Mouse (Mus musculus) kidney, postnatal 0 days (tissue): Measurements from ENCODE around the gene Shroom3. TPM values are rescaled to one million over a fixed set of nuclear protein-coding genes. Genes with fewer than 3 reads are reported as not detected.

Source experiments
- ATAC-seq: fragments of 200-750 bp; cut with Nextera tagmentation; replicated peaks from 2 replicates; pipeline ENCODE4 v1.8.0; 2017; ENCODE audit warnings: low read depth, moderate number of reproducible peaks, moderate TSS enrichment, moderate library complexity; ENCODE audit not compliant: low FRiP score
- DNase-seq: peaks from one replicate; pipeline ENCODE4 v3.0.0-alpha.2; 2016; ENCODE audit warnings: low spot score
- H3K27ac ChIP-seq: fragments of 300-500 bp; sonication (generic); 2 replicates; pipeline ENCODE4 v1.5.1; 2014; ENCODE audit warnings: mild to moderate bottlenecking
- H3K27me3 ChIP-seq: fragments of 300-500 bp; sonication (generic); 2 replicates; pipeline ENCODE4 v1.6.1; 2014; ENCODE audit warnings: low read length, mixed read lengths; ENCODE audit not compliant: insufficient read depth
- H3K36me3 ChIP-seq: fragments of 300-500 bp; sonication (generic); 2 replicates; pipeline ENCODE4 v1.6.1; 2014; ENCODE audit warnings: low read length, mixed read lengths; ENCODE audit not compliant: insufficient read depth
- H3K4me1 ChIP-seq: fragments of 300-500 bp; sonication (generic); replicated peaks from 2 replicates; pipeline ENCODE4 v1.6.1; 2014; ENCODE audit warnings: antibody characterized with exemption, low read length, mixed read lengths; ENCODE audit not compliant: insufficient read depth
- H3K4me2 ChIP-seq: fragments of 300-500 bp; sonication (generic); 2 replicates; pipeline ENCODE4 v1.6.1; 2014; ENCODE audit warnings: mild to moderate bottlenecking, low read length, moderate library complexity, mixed read lengths
- H3K4me3 ChIP-seq: fragments of 300-500 bp; sonication (generic); replicated peaks from 2 replicates; pipeline ENCODE4 v1.5.1; 2014; ENCODE audit warnings: low read depth, low read length
- H3K9ac ChIP-seq: fragments of 300-500 bp; sonication (generic); 2 replicates; pipeline ENCODE4 v1.6.1; 2014; ENCODE audit warnings: low read depth, low read length
- H3K9me3 ChIP-seq: fragments of 300-500 bp; sonication (generic); replicated peaks from 2 replicates; pipeline ENCODE4 v1.6.1; 2016; ENCODE audit warnings: low read length, inconsistent platforms, mixed read lengths
- CTCF ChIP-seq: IDR thresholded peaks from 2 replicates; pipeline ENCODE4 v1.5.1; 2016; ENCODE audit warnings: antibody characterized with exemption, low read depth, mild to moderate bottlenecking, moderate library complexity
- WGBS: fragments of 180-500 bp; shearing (Covaris S2); extraction: QIAGEN DNeasy Blood & Tissue Kit; methylation state at CpG from one replicate; pipeline ENCODE4 v1.1.7; 2014; 5-methylcytosine and 5-hydroxymethylcytosine counted together
- polyA plus RNA-seq: library from polyadenylated mRNA; unstranded; fragments of >200 nt; fragmentation: Nextera tagmentation; extraction: Ambion mirVana; gene quantifications from 2 replicates; pipeline ENCODE4 v1.2.1, GENCODE M21; 2015

Shroom3 gene
- polyA plus RNA-seq, 1 experiment from 2014 or later = 6.7 TPM

DNA sequence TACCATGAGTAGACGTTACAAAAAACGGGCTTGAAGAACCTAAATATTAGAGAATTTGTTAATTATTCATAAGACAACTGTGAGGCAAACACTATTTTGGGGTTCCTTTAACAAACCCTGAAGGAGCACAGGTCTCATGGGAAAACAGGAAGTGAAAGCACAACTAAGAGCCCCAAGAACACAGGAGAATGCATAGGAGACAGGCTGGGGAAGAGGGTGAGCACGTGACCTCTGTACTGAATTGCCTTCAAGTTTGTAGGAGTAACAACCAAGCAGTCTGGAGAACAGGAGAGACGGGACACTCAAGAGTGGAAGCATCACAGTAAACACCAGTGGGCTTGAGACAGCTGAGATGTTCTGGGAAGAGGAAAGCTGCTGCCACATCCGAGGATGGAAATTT is 16.4 kb upstream of the Shroom3 start:
- Histone ChIP-seq H3K4me2 (no peak overlapping the region), H3K9me3 (no peaks in the 10 kb centered on the region), H3K4me1 (no peaks in the 10 kb centered on the region), H3K9ac (no peak overlapping the region), H3K4me3 (no peak overlapping the region), H3K27me3 (no peaks in the 10 kb centered on the region), H3K27ac (no peak overlapping the region), H3K36me3 (no peaks in the 10 kb centered on the region)
- DNase-seq (no peak), ATAC-seq (no peak)
- 70% methylated on average over 5 of the region's 5 CpGs for WGBS
- TF ChIP-seq CTCF = no peak

DNA sequence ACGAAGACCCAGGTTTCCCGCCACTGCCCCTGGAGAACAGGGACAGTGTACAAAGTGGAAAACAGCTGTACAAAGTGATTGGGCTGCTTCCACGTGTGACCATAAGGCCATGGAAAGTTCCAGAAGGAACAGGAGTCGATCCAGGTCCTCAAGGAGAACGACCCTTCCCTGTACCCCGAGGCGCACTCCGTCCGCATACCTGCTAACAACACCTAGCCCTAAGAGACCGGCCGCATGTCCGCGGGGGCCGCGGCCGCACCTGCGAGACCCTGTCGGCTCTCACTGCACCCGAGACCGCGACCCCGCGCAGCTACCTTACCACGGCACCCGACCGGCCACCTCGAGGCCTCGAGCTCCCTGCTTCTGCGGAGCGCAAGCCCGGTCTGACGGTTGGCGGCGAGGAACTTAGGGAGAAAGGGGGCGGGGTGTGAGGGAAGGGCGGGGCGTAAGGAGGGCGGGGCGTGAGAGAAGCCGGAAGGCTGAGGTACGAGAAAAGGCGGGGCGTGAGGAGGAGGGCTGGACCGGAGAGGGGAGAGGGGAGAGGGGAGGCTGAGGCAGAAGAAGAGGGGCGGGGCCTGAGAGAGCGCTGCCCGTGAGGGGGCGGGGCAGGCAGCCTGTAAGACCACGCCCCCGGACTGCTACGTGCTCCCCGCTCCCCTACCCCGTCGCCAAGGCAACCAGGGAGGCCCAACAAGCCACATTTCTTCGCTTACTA is 8.2 kb upstream of the Shroom3 start, which contains the start of gene Ccdc158:
TSS of gene Ccdc158 (minus strand) at position 413 of the 715 bp plus-strand sequence.
- Histone ChIP-seq H3K27me3 (no peaks in the 10 kb centered on the region), H3K36me3 (no peaks in the 10 kb centered on the region), H3K4me1 (0 out of 2 replicates have a peak, but pooled peaks cover 4% of the 10 kb centered on the region), H3K27ac (no peak within 1 kb of the TSS), H3K4me2 (peak within 1 kb of the TSS; percentile 77), H3K4me3 (peak within 1 kb of the TSS; percentile 32), H3K9me3 (no peaks in the 10 kb centered on the region), H3K9ac (0 out of 2 replicates have a peak within 1 kb of the TSS, but pooled peaks have one; percentile 23)
- ATAC-seq = peak; percentile 89
- no peak for TF ChIP-seq CTCF
- 10% methylated on average over 52 of the region's 55 CpGs for WGBS
- DNase-seq = peak; percentile 98

DNA sequence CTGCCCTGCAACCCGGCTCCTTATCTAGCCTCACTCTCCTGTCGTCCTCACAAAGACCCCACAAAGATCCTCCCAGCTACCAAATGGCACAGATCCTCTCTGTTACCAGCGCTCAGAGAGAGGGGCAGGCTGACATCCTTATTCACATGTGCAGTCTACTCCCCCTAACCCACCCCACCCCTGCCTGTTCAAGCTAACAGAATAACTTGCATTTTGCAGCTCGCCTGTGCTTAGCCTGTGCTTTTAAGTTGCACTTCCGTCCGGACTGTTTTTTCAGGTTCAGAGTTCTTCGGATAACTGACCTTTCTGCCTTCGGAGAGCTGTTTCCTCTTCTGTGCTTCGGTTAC is 7.7 kb upstream of the Shroom3 start:
- Histone ChIP-seq H3K9ac (0 out of 2 replicates have a peak overlapping the region, but pooled peaks have one; percentile 23), H3K9me3 (no peaks in the 10 kb centered on the region)
- ATAC-seq = no peak; the same call in 1 of the 2 replicates

DNA sequence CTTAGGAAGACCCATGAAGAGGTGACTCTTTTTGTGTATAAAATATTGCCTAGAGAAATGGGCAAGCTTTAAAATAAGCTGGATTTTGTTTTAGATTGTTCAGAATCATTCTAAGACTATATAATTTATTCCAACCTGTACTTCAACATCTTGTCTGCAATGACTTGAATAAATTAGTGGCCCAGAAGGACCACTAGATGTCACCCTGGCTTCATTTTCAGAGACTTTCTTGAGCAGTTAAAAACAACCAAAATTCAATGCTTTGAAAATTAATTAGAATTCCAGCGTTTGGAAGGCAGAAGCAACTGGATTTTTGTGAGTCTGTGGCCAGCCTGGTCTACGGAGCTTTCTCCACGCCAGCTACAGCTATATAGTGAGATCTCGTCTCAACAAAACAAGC is 3.8 kb upstream of the Shroom3 start:
- H3K4me3 ChIP-seq = no peak overlapping the region
- H3K9ac ChIP-seq = no peak overlapping the region
- peak; percentile 90 for DNase-seq
- H3K27me3 ChIP-seq = no peaks in the 10 kb centered on the region
- TF ChIP-seq CTCF = peak; percentile 85
- no peak overlapping the region for H3K27ac ChIP-seq
- no peak overlapping the region for H3K4me2 ChIP-seq
- no peak for ATAC-seq
- no peaks in the 10 kb centered on the region for H3K36me3 ChIP-seq
- 0 out of 2 replicates have a peak, but pooled peaks cover 9% of the 10 kb centered on the region for H3K4me1 ChIP-seq
- WGBS = 36% methylated on average over 4 of the region's 4 CpGs
- no peaks in the 10 kb centered on the region for H3K9me3 ChIP-seq

More for the DNA sequence above, 7.7 kb upstream of the Shroom3 start:
- WGBS = under 1% methylated on average over 9 of the region's 9 CpGs
- H3K4me2 ChIP-seq = peak overlapping the region; percentile 77
- H3K4me1 ChIP-seq = 0 out of 2 replicates have a peak, but pooled peaks cover 4% of the 10 kb centered on the region
- no peak overlapping the region for H3K27ac ChIP-seq
- peak overlapping the region; percentile 32 for H3K4me3 ChIP-seq
- no peaks in the 10 kb centered on the region for H3K36me3 ChIP-seq
- TF ChIP-seq CTCF = no peak
- no peaks in the 10 kb centered on the region for H3K27me3 ChIP-seq
- peak; percentile 46 for DNase-seq

DNA sequence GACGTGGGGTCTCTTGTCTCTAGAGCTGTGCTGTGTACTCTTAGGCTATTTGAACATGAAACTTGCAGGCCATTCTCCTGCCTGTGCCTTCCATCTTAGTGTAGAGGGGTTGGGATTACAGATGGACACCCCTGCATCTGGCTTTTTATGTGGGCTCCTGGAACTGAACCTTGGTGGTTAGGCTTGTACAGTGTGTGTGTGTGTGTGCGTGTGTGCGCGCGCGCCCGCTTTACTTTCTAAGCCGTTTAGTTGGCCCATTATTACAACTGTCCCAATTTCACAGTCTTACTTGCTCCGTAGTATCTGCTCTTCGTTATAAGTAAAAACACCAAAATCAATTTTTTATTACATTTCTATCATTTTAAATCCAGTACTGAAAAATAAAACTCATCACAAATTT is 1.4 kb upstream of the Shroom3 start:
- Histone ChIP-seq H3K9ac (no peak overlapping the region), H3K9me3 (no peaks in the 10 kb centered on the region), H3K4me2 (no peak overlapping the region), H3K4me1 (0 out of 2 replicates have a peak, but pooled peaks cover 5% of the 10 kb centered on the region), H3K27ac (no peak overlapping the region), H3K27me3 (no peaks in the 10 kb centered on the region), H3K36me3 (no peaks in the 10 kb centered on the region), H3K4me3 (no peak overlapping the region)
- 95% methylated on average over 10 of the region's 10 CpGs for WGBS
- TF ChIP-seq CTCF = no peak
- ATAC-seq = no peak
- DNase-seq = no peak

DNA sequence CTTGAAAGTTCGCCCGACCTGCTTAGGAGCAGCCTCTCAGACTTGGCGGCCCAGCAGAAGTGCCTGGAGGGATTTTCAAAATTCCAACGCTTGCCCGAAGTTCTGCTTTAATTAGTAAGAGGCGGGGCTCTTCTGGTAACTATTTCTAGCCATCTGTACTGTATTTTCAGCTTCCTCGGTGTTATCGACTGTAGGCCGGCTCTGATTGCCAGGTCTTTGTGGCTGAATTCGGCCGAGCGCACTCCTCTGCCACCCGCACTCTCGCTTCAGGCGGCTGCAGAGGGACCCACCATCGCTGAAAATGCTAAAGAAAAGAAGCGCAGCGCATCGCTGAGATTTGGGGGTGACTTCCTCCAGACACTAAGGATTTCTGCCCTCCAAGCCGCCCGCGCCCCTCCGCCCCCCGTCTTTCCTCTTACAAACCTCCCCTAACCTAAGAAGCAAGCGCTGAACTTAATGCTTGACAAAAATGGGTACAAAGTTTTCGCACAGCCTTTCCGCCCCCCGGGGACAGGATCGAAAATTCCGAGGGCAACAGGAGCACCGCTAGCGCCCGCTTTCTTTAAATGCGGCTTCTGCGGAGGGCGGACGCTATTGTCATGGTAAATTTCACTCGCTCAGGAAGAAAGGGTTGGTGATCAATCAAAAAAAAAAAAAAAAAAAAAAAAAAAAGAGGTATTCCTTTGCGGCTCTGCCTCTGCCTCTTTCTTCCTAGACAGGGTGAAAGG is 450 bp upstream of the Shroom3 start:
- ATAC-seq (no peak), DNase-seq (peak; percentile 63)
- Histone ChIP-seq H3K9me3 (no peaks in the 10 kb centered on the region), H3K4me2 (peak overlapping the region; percentile 96), H3K4me3 (peak overlapping the region; percentile 44), H3K27me3 (no peaks in the 10 kb centered on the region), H3K27ac (peak overlapping the region; percentile 34; the same call in 1 of the 2 replicates), H3K9ac (peak overlapping the region; percentile 60), H3K4me1 (0 out of 2 replicates have a peak, but pooled peaks cover 5% of the 10 kb centered on the region), H3K36me3 (no peaks in the 10 kb centered on the region)
- 3% methylated on average over 39 of the region's 39 CpGs for WGBS
- no peak for TF ChIP-seq CTCF
